Mouse (Mus musculus): ENCODE results near the gene Fmod.

Fmod gene

DNA sequence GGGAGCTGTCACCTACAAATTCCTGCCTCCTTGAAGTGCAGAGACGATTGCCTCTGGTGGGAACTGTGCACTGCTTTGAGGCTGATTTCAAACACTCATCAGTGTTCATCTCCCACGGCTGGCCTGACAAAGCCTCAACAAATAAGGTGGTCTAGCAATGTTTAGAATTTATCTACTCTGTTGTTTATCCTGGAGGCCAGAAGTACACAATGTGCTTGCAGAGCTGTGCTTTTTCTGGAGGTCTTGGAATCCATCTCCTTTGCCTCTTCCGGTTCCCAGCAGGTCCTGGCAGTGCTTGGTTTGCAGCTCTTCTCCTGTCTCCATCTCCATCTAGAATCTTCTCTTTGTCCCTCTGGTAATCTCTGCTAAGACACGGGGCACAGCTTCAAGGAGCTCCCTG is 19.2 kb downstream of the Fmod start:
- DNase-seq (ENCODE audit: low read depth, low spot score), result no peak

GRCm38 (mm10) chr1:134057736-134058135 is 20.7 kb downstream of the Fmod start:
- no peak for DNase-seq (ENCODE audit: low read depth, low spot score)

DNA sequence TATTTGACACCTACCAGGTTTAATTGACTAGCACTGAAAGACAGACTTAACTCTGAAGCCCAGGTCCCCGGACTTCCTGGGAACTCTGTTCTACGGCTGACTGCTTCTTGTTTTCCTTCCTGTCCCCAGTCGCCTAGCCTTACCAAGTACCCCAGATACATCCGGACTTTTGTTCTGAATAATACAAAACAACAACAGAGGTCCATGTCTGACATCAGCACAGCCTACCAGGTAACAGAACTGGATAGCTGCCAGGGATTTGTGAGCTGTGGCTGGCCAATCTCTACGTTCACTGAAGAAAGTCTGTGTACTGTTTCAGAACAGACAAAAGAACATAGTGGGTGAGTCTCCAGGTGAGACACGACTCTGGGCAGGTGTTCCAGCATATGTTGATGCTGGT is 21.8 kb downstream of the Fmod start:
- no peak for DNase-seq (ENCODE audit: low read depth, low spot score)

DNA sequence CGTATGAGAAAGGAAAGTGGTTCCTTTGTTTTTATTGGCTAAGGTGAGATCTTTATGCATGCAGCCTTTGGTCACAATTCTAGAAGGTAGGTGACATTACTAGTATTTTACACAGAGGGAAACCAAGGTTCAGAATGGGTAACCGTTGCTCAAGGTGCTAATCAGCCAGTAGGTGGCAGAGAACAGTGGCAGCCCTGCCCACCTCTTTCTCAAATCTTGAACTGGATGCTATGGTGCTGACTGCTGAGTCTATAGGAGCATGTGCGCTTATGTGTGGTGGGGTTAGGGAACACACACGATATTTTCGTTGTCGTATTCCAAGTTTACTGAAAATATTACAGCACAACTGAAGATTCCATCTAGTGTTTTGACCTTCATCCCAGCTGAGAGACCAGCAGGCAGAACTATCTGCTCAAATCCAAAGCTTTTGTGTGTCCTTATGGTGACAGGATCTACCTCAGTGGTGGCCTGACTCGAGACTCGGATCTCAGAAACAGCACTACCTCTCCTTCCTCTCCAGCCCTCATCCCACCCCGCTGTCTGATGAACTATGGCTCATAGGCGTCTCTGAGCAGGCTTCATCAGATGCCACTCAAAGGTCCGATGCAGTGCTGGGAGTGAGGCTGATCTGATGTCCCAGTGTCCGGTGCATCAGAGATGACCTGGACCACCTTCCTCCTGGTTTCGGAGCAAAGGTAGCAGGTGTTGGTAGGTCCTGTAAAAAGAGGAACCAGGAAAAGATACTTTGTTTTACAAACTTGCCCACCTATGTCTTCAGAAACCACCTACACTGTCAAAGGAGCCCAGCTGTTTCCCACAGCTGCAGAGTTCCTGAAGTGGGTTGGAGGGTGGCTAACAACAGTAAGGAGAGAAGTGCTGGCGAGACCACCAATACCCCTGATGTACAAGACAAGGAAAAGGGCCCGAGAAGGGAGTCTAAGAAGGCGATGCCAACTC is 23.0 kb downstream of the Fmod start:
- no peak for DNase-seq (ENCODE audit: low read depth, low spot score)

DNA sequence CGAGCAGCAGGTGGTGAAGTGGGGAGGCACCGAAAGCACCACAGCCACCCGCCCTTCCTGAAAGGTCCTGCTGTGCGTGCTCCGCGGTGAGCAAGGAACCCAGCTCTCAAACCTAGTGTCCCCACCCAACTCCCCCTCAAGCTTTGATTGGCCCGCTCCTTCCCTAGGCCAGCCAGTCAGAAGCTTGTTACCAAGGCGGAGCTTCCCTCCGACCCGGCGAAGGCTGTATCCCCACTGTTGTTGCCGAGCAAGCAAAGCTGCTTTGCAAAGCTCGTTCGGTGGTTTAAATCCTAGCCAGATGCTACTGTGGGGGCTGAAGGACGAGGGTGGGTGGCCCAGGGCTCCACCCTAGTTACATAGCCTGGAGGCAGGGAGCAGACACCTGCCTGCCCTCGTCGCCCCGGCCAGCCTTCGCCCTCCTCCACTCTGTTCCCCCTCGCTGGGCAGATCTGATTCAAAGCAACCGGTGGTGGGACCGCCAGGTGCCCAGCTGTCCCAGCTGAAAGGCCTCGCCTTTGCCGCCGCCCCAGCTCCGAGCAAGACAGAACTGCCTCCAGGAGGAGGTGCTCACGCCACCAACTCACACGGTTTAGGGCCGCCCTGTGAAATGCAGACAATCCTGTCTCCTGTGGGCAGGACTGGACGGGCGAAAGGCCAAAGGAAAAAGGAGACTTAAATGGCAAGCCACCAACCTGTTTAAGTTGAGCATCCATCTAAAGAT is 24.0 kb downstream of the Fmod start:
- no peak for DNase-seq (ENCODE audit: low read depth, low spot score)

GRCm38 (mm10) chr1:134061915-134062314 is 24.9 kb downstream of the Fmod start:
- no peak for DNase-seq (ENCODE audit: low read depth, low spot score)

DNA sequence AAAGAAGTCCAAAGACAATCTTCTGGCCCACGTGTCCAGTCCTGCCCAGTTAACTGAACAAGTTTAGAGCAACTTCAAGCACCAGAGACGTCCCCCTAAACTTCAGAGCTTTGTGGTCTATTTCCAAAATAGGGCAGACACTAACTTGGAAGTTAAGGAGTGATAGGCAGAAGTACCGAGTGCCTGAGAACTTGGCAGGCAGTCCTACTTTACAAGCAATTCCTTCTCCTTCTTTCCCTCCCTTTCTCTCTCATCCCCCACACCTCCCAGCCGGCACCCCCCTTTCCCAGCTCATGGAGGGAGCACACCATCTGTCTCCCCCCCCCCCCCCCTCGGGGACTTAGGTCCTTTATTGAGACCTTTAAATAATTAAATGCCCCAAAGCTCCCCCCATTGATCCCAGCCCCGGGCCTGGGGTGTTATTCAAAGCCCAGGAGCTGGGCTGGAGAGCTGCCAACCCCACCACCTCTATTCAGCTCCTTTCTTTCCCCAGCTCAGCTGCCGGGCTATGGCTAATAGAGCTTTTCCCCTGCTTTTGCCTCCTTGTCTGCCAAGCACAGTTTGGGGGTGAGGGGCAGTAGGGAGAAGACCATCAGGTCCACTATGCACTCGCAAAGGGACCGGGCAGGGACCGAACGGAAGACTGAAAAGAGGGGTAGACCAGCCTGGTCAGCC is 25.5 kb downstream of the Fmod start:
- no peak for DNase-seq (ENCODE audit: low read depth, low spot score)

- DNase-seq (ENCODE audit: low read depth, low spot score), result no peak
These were observed 26.2 kb downstream of the Fmod start for GRCm38 (mm10) chr1:134063086-134063772.

GRCm38 (mm10) chr1:134063773-134064125 is 26.7 kb downstream of the Fmod start:
- DNase-seq (ENCODE audit: low read depth, low spot score), result no peak

- DNase-seq (ENCODE audit: low read depth, low spot score), result no peak
These were observed 27.3 kb downstream of the Fmod start for GRCm38 (mm10) chr1:134064296-134064831.

DNA sequence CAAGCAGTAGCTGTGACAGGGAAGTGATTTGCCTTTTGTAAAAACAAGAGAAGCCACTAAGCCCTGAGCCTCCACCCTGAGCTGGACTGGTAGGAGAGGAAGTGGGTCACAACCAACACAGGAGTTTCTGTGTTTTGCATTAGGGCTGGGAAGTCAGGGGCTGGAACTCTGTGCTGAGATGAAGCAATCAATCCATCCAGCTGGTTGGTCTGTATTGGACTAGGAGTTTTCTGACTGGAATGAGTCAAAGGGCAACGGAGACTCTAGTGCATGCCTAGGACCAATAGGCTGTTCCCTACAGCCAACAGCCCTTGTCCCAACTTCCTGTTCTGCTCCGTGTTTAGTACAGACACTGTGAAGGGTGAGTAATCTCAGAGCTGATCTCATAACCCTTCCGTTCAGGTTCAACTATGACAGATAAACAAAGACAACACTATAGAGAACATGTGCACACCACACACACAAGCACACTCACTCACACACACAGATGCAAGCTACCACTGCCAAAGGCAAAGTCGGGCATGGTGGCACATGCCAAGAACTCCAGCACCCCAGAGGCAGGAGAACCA is 28.3 kb downstream of the Fmod start:
- DNase-seq (ENCODE audit: low read depth, low spot score), result no peak

GRCm38 (mm10) chr1:134066554-134066953 is 29.5 kb downstream of the Fmod start:
- DNase-seq (ENCODE audit: low read depth, low spot score), result no peak

DNA sequence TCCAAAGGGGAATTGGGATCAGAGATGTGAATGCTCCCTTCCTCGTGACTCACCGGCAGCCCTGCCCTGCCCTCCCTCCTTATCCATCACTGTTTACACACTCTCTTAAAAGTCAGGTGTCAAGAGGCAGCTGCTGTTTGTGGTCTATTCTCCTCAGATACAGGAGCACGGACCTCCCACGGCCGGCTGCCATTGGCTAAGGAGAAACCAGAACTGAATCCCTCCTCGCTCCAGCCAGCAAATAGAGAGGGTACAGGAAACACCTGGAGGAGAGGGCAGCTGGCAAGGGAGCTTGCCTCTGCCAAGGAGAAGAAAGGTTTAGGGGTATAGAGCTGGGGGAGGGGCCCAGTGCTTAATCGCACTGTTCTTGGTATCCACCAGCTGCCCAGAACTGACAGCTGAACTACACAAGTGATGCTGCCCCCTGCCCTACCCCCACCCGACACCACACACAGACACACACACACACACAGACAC is 30.1 kb downstream of the Fmod start:
- no peak for DNase-seq (ENCODE audit: low read depth, low spot score)

- no peak for DNase-seq (ENCODE audit: low read depth, low spot score)
These were observed 33.1 kb downstream of the Fmod start for GRCm38 (mm10) chr1:134070099-134070669.

DNA sequence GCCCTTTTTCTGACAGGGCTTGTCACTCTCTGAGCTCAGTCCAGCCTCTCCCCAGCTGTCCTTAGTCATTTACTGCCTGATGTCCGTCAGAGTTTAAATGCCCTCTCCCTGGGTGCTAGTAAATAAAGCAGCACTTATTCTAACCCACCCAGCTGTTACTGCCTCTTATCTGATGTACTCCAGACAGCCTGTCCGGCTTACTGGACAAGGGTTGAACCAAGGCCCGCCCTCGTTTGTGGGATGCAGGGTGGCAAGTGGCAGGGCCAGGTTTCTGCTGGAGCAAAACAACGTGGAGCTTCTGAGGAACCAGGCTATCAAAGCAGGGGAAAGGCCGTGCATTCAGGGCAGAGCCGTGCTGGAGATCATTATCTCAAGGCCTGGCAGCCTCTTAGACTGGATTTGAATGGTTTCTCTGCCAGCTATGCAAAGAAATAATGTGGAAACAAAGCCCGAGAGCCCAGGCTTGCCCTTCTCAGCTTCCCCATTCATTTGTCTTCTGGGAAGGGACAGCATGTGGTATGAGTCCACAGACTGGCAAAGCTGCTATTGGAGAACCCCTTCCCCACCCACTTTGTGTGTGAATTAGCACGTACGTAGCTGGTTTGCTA is 34.5 kb downstream of the Fmod start:
- DNase-seq (ENCODE audit: low read depth, low spot score), result no peak

GRCm38 (mm10) chr1:134073061-134073564 is 36.1 kb downstream of the Fmod start:
- no peak for DNase-seq (ENCODE audit: low read depth, low spot score)

DNA sequence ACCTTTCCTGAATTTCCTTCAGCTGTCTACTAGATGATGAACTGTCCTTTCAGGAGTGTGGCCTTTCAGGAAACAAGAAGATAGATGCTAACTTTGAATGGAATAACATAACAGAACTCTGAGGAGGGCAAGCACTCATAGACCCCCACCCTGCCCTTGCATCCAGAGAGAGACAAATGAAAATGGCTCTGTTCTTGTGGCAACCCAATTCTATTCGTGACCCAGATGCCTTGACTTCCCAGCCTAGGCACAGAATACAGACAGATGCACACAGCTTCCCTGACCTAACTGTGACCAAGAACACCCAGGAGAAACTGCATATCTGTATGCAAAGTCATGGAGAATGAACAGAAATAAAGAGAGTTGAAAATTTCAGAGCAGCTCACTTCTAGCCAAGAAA is 36.6 kb downstream of the Fmod start:
- DNase-seq (ENCODE audit: low read depth, low spot score), result no peak

DNA sequence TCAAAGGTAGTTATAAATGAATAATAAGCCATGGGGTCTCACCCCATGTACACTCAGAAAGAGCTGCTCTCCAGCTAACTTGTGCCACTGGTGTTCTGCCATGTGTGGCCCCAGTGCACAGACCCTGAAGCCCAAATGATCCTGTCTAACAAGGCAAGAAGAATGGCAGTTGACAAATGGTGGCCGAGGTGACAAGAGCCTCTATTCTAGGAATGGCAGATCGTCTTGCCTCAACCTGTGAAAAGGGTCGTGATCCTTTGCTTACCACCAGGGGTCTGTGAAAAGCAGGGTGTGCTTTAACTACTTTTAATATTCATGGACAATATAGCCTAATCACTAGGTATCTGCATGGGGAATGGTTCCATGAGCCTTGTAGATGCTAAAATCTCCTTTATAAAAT is 37.1 kb downstream of the Fmod start:
- no peak for DNase-seq (ENCODE audit: low read depth, low spot score)

- DNase-seq (ENCODE audit: low read depth, low spot score), result no peak
These were observed 37.6 kb downstream of the Fmod start for GRCm38 (mm10) chr1:134074606-134075005.

GRCm38 (mm10) chr1:134075532-134075931 is 38.5 kb downstream of the Fmod start:
- no peak for DNase-seq (ENCODE audit: low read depth, low spot score)
